ENCODE assay signal across 8 mouse cellular contexts in the genomic region with DNA sequence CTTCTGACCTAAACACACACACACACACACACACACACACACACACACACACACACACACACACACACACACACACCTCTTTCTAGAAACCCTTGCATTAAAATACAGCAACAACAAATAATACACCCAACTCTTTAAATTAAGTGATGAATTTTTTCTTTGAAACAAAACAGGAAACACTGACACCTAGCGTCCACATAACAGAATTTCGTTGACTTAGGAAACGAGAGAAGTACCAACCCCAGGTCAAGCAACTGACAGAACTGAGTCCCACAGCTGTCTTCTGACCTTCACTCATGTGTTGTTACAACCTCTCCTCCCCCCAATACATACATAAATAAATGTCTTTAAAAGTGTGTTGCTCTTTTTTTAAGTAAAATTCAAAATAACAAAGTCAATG. TPM values are rescaled to one million over a fixed set of nuclear protein-coding genes. Genes with fewer than 3 reads are reported as not detected.
A peak's percentile ranks its signal among the peaks of the same experiment; 100 is the strongest.
DNase-seq lines count a peak whose midpoint lies in the region; ATAC-seq and TF ChIP-seq lines count a peak whose summit lies in the region.
"Had no signal": no experiment of that assay in that cellular context is flagged by ENCODE, and none has a peak within 500 bp of the region (broad histone marks: within the 10 kb centered on the region; RNA-seq: fewer than 3 reads in every experiment).

No protein-coding gene starts in this region.

- no peaks in the 10 kb centered on the region for H3K9me3 ChIP-seq in kidney, embryonic 16.5 days (ENCODE audit: low read length)
- no peaks in the 10 kb centered on the region for H3K9me3 ChIP-seq in E14TG2a.4 (ENCODE audit: low read length)
- no peaks in the 10 kb centered on the region for H3K9me3 ChIP-seq in forebrain, embryonic 13.5 days (replicated peaks)
- H3K9me3 ChIP-seq: limb, embryonic 13.5 days had no signal

- peak; percentile 40; the same call in 1 of the 2 replicates for TF ChIP-seq CTCF in E14TG2a.4 (conservative IDR thresholded peaks at IDR 0.05; ENCODE audit: low read length)

- ATAC-seq in kidney, embryonic 16.5 days (ENCODE audit: low FRiP score, low TSS enrichment) = no peak
- no peak for ATAC-seq in forebrain, embryonic 13.5 days

- no peak overlapping the region for H3K4me2 ChIP-seq in kidney, embryonic 16.5 days (replicated peaks; ENCODE audit: low read depth, low read length)
- H3K4me2 ChIP-seq in forebrain, embryonic 13.5 days = no peak overlapping the region
- H3K4me2 ChIP-seq: limb, embryonic 13.5 days had no signal

- peak; percentile 21 for DNase-seq in kidney, postnatal 14 days
- DNase-seq in R1 (ENCODE audit: low read depth, low spot score) = peak; percentile 40
- DNase-seq in lung, postnatal 25 days (ENCODE audit: low spot score) = peak; percentile 24
- no peak for DNase-seq in adrenal gland, postnatal 4 days (ENCODE audit: low spot score in 2 of 2)

- H3K4me1 ChIP-seq in kidney, embryonic 16.5 days (ENCODE audit: insufficient read depth, low read length) = peaks cover 6% of the 10 kb centered on the region; the same call in 1 of the 2 replicates
- no peaks in the 10 kb centered on the region; the same call in 1 of the 2 replicates for H3K4me1 ChIP-seq in E14TG2a.4 (replicated peaks; ENCODE audit: low read depth, low read length)
- no peaks in the 10 kb centered on the region for H3K4me1 ChIP-seq in forebrain, embryonic 13.5 days
- H3K4me1 ChIP-seq: limb, embryonic 13.5 days had no signal

- H3K27me3 ChIP-seq in kidney, embryonic 16.5 days (ENCODE audit: insufficient read depth, low read length) = no peaks in the 10 kb centered on the region
- H3K27me3 ChIP-seq in E14TG2a.4 (ENCODE audit: insufficient read depth, low read length) = no peaks in the 10 kb centered on the region
- no peaks in the 10 kb centered on the region for H3K27me3 ChIP-seq in forebrain, embryonic 13.5 days
- H3K27me3 ChIP-seq: limb, embryonic 13.5 days had no signal

- WGBS in kidney, embryonic 16.5 days = 4% methylated on average over 3 of the region's 3 CpGs
- 3% methylated on average over 3 of the region's 3 CpGs for WGBS in forebrain, embryonic 13.5 days

- no peak overlapping the region for H3K9ac ChIP-seq in kidney, embryonic 16.5 days (replicated peaks; ENCODE audit: low read length)
- H3K9ac ChIP-seq in forebrain, embryonic 13.5 days = no peak overlapping the region
- H3K9ac ChIP-seq: limb, embryonic 13.5 days had no signal

- H3K4me3 ChIP-seq in kidney, embryonic 16.5 days (ENCODE audit: low read length) = no peak overlapping the region
- H3K4me3 ChIP-seq in E14TG2a.4 (replicated peaks; ENCODE audit: low read length) = no peak overlapping the region
- H3K4me3 ChIP-seq in forebrain, embryonic 13.5 days = no peak overlapping the region
- H3K4me3 ChIP-seq: limb, embryonic 13.5 days had no signal

- H3K27ac ChIP-seq in kidney, embryonic 16.5 days (ENCODE audit: low read length) = no peak overlapping the region
- H3K27ac ChIP-seq in forebrain, embryonic 13.5 days = no peak overlapping the region
- H3K27ac ChIP-seq: limb, embryonic 13.5 days had no signal

- peaks cover 5% of the 10 kb centered on the region; the same call in 1 of the 2 replicates for H3K36me3 ChIP-seq in kidney, embryonic 16.5 days (ENCODE audit: insufficient read depth, low read length)
- peaks cover 30% of the 10 kb centered on the region for H3K36me3 ChIP-seq in E14TG2a.4 (ENCODE audit: insufficient read depth, low read length)
- peaks cover 14% of the 10 kb centered on the region for H3K36me3 ChIP-seq in forebrain, embryonic 13.5 days (ENCODE audit: poor library complexity, severe bottlenecking)

RNA-seq across cellular contexts. Expression of a gene that starts 28.8 kb away (rescaled TPM):
- polyA plus RNA-seq in kidney, embryonic 16.5 days (2015; fragmentation: Nextera tagmentation; extraction: Ambion mirVana) = 24.9 and 27.4 TPM in 2 replicates
- 10 to 100 TPM; 31.6 to 34.2 TPM for total RNA-seq in adrenal gland, postnatal 4 days (2021)
- 24.3 and 24.6 TPM in 2 replicates for polyA plus RNA-seq in forebrain, embryonic 13.5 days (2015; fragmentation: Nextera tagmentation; extraction: Ambion mirVana)

RNA-seq across cellular contexts. Expression of a gene that starts 33.8 kb away (rescaled TPM):
- 19.6 and 22.7 TPM in 2 replicates for polyA plus RNA-seq in kidney, embryonic 16.5 days (2015; fragmentation: Nextera tagmentation; extraction: Ambion mirVana)
- total RNA-seq in adrenal gland, postnatal 4 days (2021) = 10 to 100 TPM; 50.0 to 61.0 TPM
- polyA plus RNA-seq in forebrain, embryonic 13.5 days (2015; fragmentation: Nextera tagmentation; extraction: Ambion mirVana) = 23.1 and 24.3 TPM in 2 replicates

RNA-seq across cellular contexts. Expression of a gene that starts 50.1 kb away (rescaled TPM):
- polyA plus RNA-seq in kidney, embryonic 16.5 days (2015; fragmentation: Nextera tagmentation; extraction: Ambion mirVana) = 1.0 and 1.1 TPM in 2 replicates
- total RNA-seq in adrenal gland, postnatal 4 days (2021) = 1 to 10 TPM; 1.5 to 2.6 TPM
- polyA plus RNA-seq in forebrain, embryonic 13.5 days (2015; fragmentation: Nextera tagmentation; extraction: Ambion mirVana) = 0.48 and 0.59 TPM in 2 replicates

Comparison
In these comparisons a context has a peak if more than half of its experiments do, and no peak if none do; other contexts are left out.
1. DNase-seq: peak in kidney, postnatal 14 days (single experiment), R1 (single experiment) and lung, postnatal 25 days (single experiment); none in adrenal gland, postnatal 4 days (0 of 2).